Mouse (Mus musculus): ENCODE results near the gene Ppp1r2. TPM values are rescaled to one million over a fixed set of nuclear protein-coding genes. Genes with fewer than 3 reads are reported as not detected.

The Ppp1r2 gene
- polyA plus RNA-seq, 1 experiment from 2014 or later: 112 TPM

DNA sequence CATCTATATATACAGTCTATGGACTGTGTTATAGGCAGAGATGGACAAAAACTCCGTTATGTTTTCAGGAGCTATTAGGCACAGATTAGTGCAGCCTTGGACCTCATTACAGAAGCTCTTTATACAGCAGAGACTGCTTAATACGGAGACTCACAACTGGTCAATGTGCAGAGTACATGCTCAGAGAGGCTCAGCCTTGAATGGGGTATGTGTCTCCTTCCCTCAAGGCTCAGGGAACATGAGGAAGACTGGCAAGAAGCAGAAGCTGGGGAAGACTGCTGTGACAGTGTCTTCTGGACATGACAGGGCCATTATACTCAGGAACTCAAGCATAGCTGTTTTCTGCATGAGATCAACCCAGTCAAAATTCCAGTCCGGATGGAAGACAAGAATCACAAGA, 19.4 kb downstream of the Ppp1r2 start:
- Histone ChIP-seq H3K27me3 (ENCODE audit: insufficient read depth, low read length) (no peaks in the 10 kb centered on the region), H3K4me1 (replicated peaks; ENCODE audit: insufficient read depth, low read length) (no peaks in the 10 kb centered on the region), H3K4me3 (replicated peaks; ENCODE audit: low read depth, low read length) (no peak overlapping the region), H3K36me3 (ENCODE audit: insufficient read depth, low read length) (peaks cover 36% of the 10 kb centered on the region), H3K27ac (no peak overlapping the region), H3K9ac (ENCODE audit: low read depth, low read length) (no peak overlapping the region), H3K9me3 (replicated peaks; ENCODE audit: low read length) (no peaks in the 10 kb centered on the region), H3K4me2 (ENCODE audit: low read length) (no peak overlapping the region)
- no peak for ATAC-seq (replicated peaks; ENCODE audit: low FRiP score, low read depth)
- WGBS: 84% methylated on average over 3 of the region's 3 CpGs
- no peak for TF ChIP-seq CTCF (IDR thresholded peaks at IDR 0.05; ENCODE audit: low read depth)
- DNase-seq (ENCODE audit: low spot score): no peak

- Histone ChIP-seq H3K4me2 (ENCODE audit: low read length) (no peak overlapping the region), H3K27me3 (ENCODE audit: insufficient read depth, low read length) (no peaks in the 10 kb centered on the region), H3K4me1 (replicated peaks; ENCODE audit: insufficient read depth, low read length) (no peaks in the 10 kb centered on the region), H3K9me3 (replicated peaks; ENCODE audit: low read length) (no peaks in the 10 kb centered on the region), H3K36me3 (ENCODE audit: insufficient read depth, low read length) (peaks cover 8% of the 10 kb centered on the region; the same call in 1 of the 2 replicates), H3K4me3 (replicated peaks; ENCODE audit: low read depth, low read length) (no peak overlapping the region), H3K27ac (no peak overlapping the region), H3K9ac (ENCODE audit: low read depth, low read length) (no peak overlapping the region)
- DNase-seq (ENCODE audit: low spot score) (no peak), ATAC-seq (replicated peaks; ENCODE audit: low FRiP score, low read depth) (no peak)
- 87% methylated on average over 3 of the region's 3 CpGs for WGBS
- no peak for TF ChIP-seq CTCF (IDR thresholded peaks at IDR 0.05; ENCODE audit: low read depth)
Measured at GRCm38 (mm10) chr16:31249401-31249800, 25.7 kb downstream of the Ppp1r2 start.

DNA sequence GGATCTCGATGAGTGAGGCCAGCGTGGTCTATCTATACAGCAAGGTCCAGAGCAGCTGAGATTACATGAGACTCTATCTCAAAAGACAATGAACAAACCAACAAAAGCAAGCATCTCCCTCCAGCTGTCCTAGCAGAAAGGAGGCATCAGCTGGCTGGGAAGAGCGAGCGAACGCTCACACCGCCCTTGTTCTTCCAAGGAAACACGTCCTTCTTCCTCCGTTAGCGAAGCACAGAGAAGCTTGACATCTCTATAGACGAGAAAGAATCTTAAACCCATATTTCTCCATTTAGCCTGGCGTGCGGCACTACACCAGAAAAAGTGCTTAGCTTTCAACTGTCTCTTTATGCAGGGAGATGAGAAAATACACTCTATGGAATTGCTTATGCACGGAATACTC, 26.4 kb downstream of the Ppp1r2 start:
- WGBS: 90% methylated on average over 13 of the region's 13 CpGs
- Histone ChIP-seq H3K36me3 (ENCODE audit: insufficient read depth, low read length) (peaks cover 8% of the 10 kb centered on the region; the same call in 1 of the 2 replicates), H3K9me3 (replicated peaks; ENCODE audit: low read length) (no peaks in the 10 kb centered on the region), H3K27ac (no peak overlapping the region), H3K4me2 (ENCODE audit: low read length) (no peak overlapping the region), H3K4me3 (replicated peaks; ENCODE audit: low read depth, low read length) (no peak overlapping the region), H3K27me3 (ENCODE audit: insufficient read depth, low read length) (no peaks in the 10 kb centered on the region), H3K4me1 (replicated peaks; ENCODE audit: insufficient read depth, low read length) (no peaks in the 10 kb centered on the region), H3K9ac (ENCODE audit: low read depth, low read length) (no peak overlapping the region)
- TF ChIP-seq CTCF (IDR thresholded peaks at IDR 0.05; ENCODE audit: low read depth): no peak
- no peak for ATAC-seq (replicated peaks; ENCODE audit: low FRiP score, low read depth)
- no peak for DNase-seq (ENCODE audit: low spot score)

- no peak for ATAC-seq (replicated peaks; ENCODE audit: low FRiP score, low read depth)
- TF ChIP-seq CTCF (IDR thresholded peaks at IDR 0.05; ENCODE audit: low read depth): no peak
- WGBS: 72% methylated on average over 7 of the region's 7 CpGs
- 0 out of 2 replicates have a peak, but pooled peaks cover 5% of the 10 kb centered on the region for H3K36me3 ChIP-seq (ENCODE audit: insufficient read depth, low read length)
- H3K9me3 ChIP-seq (replicated peaks; ENCODE audit: low read length): no peaks in the 10 kb centered on the region
- no peaks in the 10 kb centered on the region for H3K27me3 ChIP-seq (ENCODE audit: insufficient read depth, low read length)
- H3K27ac ChIP-seq: no peak overlapping the region
- H3K9ac ChIP-seq (ENCODE audit: low read depth, low read length): no peak overlapping the region
- H3K4me1 ChIP-seq (replicated peaks; ENCODE audit: insufficient read depth, low read length): no peaks in the 10 kb centered on the region
- no peak overlapping the region for H3K4me2 ChIP-seq (ENCODE audit: low read length)
- no peak for DNase-seq (ENCODE audit: low spot score)
- no peak overlapping the region for H3K4me3 ChIP-seq (replicated peaks; ENCODE audit: low read depth, low read length)
Measured at GRCm38 (mm10) chr16:31247442-31247841, 27.6 kb downstream of the Ppp1r2 start.

DNA sequence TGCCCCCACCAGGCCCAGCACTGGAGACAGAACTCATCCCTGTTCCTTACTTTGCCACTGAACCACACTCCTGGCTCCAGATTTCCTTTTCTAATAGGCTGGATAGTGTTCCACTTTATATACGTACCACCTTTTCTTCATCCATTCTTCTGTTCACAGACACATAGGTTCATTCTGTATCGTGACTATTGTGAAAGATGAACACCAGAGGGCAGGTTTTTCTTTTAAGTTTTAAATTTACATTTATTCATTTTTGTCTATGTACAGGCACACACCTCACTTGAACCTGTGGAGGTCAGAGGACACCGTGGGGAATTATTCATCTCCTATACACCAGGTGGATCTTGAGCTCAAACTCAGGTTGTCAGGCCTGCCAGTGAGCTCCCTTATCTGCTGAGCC, 31.0 kb downstream of the Ppp1r2 start:
- Histone ChIP-seq H3K4me3 (replicated peaks; ENCODE audit: low read depth, low read length) (no peak overlapping the region), H3K36me3 (ENCODE audit: insufficient read depth, low read length) (no peaks in the 10 kb centered on the region), H3K4me2 (ENCODE audit: low read length) (no peak overlapping the region), H3K27ac (no peak overlapping the region), H3K9ac (ENCODE audit: low read depth, low read length) (no peak overlapping the region), H3K9me3 (replicated peaks; ENCODE audit: low read length) (no peaks in the 10 kb centered on the region), H3K4me1 (replicated peaks; ENCODE audit: insufficient read depth, low read length) (no peaks in the 10 kb centered on the region), H3K27me3 (ENCODE audit: insufficient read depth, low read length) (no peaks in the 10 kb centered on the region)
- peak; percentile 30; the same call in 1 of the 2 replicates for TF ChIP-seq CTCF (IDR thresholded peaks at IDR 0.05; ENCODE audit: low read depth)
- peak; percentile 29 for DNase-seq (ENCODE audit: low spot score)
- ATAC-seq (replicated peaks; ENCODE audit: low FRiP score, low read depth): no peak
- WGBS: 82% methylated on average over 3 of the region's 3 CpGs

GRCm38 (mm10) chr16:31241433-31241832, 33.6 kb downstream of the Ppp1r2 start:
- Histone ChIP-seq H3K36me3 (ENCODE audit: insufficient read depth, low read length) (no peaks in the 10 kb centered on the region), H3K4me3 (replicated peaks; ENCODE audit: low read depth, low read length) (no peak overlapping the region), H3K27me3 (ENCODE audit: insufficient read depth, low read length) (no peaks in the 10 kb centered on the region), H3K9me3 (replicated peaks; ENCODE audit: low read length) (no peaks in the 10 kb centered on the region), H3K4me1 (replicated peaks; ENCODE audit: insufficient read depth, low read length) (no peaks in the 10 kb centered on the region), H3K9ac (ENCODE audit: low read depth, low read length) (no peak overlapping the region), H3K27ac (no peak overlapping the region), H3K4me2 (ENCODE audit: low read length) (no peak overlapping the region)
- DNase-seq (ENCODE audit: low spot score): no peak
- TF ChIP-seq CTCF (IDR thresholded peaks at IDR 0.05; ENCODE audit: low read depth): no peak
- 86% methylated on average over 9 of the region's 9 CpGs for WGBS
- ATAC-seq (replicated peaks; ENCODE audit: low FRiP score, low read depth): no peak

GRCm38 (mm10) chr16:31240569-31240968, 34.5 kb downstream of the Ppp1r2 start:
- DNase-seq (ENCODE audit: low spot score) (no peak), ATAC-seq (replicated peaks; ENCODE audit: low FRiP score, low read depth) (no peak)
- Histone ChIP-seq H3K36me3 (ENCODE audit: insufficient read depth, low read length) (no peaks in the 10 kb centered on the region), H3K9ac (ENCODE audit: low read depth, low read length) (no peak overlapping the region), H3K4me3 (replicated peaks; ENCODE audit: low read depth, low read length) (no peak overlapping the region), H3K4me2 (ENCODE audit: low read length) (no peak overlapping the region), H3K4me1 (replicated peaks; ENCODE audit: insufficient read depth, low read length) (no peaks in the 10 kb centered on the region), H3K27me3 (ENCODE audit: insufficient read depth, low read length) (no peaks in the 10 kb centered on the region), H3K27ac (no peak overlapping the region), H3K9me3 (replicated peaks; ENCODE audit: low read length) (no peaks in the 10 kb centered on the region)
- no peak for TF ChIP-seq CTCF (IDR thresholded peaks at IDR 0.05; ENCODE audit: low read depth)
- 90% methylated on average over 8 of the region's 8 CpGs for WGBS

Data from kidney, postnatal 0 days (tissue).